Mouse (Mus musculus): ENCODE results near the gene Pold4.
A peak's percentile ranks its signal among the peaks of the same experiment; 100 is the strongest.

DNA sequence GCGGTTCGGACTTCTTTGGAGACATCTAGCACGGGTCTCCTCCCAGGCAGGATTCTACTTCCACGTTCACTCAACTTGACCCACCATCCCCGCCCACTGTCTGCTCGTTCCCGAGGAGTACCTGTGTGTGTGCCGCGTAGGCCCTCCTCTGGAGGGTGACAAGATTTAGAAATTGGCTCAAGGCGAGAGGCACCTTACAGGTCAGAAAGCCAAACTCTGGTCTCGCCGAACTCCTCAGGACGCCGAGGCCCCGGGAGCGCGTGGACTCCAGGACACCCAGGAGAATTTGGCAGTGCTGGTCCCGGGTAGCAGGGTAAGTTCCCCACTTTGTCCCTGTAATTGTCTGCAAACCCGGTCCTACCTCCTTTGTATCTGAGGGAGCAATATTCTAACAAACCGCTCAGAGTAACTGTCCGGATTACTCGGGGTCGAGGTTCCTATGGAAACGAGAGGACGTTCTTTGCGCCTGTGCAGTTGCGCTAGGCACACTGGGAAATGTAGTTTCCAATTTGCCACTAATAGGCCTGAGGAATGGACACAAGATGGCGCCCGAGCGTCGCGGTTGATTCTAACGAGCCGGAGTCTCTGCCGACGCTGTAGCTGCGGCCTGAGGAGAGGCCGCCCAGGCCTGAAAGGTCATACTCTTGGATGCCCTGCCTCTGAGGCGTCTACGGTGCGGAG, 25.7 kb downstream of the Pold4 start:
- TF ChIP-seq CTCF (IDR thresholded peaks at IDR 0.05) = peak; percentile 96
- TF ChIP-seq EP300 (IDR thresholded peaks at IDR 0.05) = no peak

All from lung, postnatal 0 days (tissue).